Mouse (Mus musculus): ENCODE measurements at regions not wholly inside any gene's neighbourhood (a gene's known extent, or its start where the extent isn't known, plus 50 kb on each side); places are given as distances from the start of the nearest gene placed in this dataset.
"Not testable (repeated sequence)": the region's sequence is repeated elsewhere in the genome, so short reads cannot be mapped to it uniquely, and the experiment has no call there.

GRCm38 (mm10) chr1:98586470-98586869 lies 165.5 kb downstream of the Slco6d1 start:
- H3K27ac ChIP-seq, result no peak overlapping the region
- DNase-seq, result no peak
- intact Hi-C loops (cut with DNase I), result no loop called here
- TF ChIP-seq CTCF (IDR thresholded peaks at IDR 0.05), result no peak
- H3K4me3 ChIP-seq, result no peak overlapping the region

GRCm38 (mm10) chr1:98589216-98589959 lies 168.5 kb downstream of the Slco6d1 start:
- peak overlapping the region; percentile 9; the same call in 1 of the 2 replicates for H3K4me3 ChIP-seq
- H3K27ac ChIP-seq; DNase-seq; intact Hi-C loops (cut with DNase I): not testable (repeated sequence)

DNA sequence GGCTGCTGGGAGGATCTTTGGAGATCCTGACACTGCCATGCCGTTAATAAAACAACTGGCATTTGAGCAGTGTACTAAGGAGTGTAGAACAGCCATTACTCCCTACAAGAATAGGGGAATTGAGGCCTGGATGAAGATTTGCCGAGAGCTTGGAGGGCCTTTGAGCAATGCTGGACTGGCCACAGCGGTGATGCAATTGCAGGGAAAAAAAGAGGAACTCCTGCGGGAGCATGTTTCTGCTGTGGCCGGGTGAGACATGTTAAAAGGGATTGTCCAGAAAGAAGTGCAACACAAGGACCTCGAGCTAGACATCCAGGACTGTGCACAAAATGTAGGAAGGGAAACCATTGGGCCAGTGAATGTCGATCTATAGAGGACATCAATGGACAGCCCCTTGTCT lies 170.1 kb downstream of the Slco6d1 start:
- DNase-seq; H3K4me3 ChIP-seq; H3K27ac ChIP-seq; intact Hi-C loops (cut with DNase I): not testable (repeated sequence)
